Mouse (Mus musculus): ENCODE measurements at regions not wholly inside any gene's neighbourhood (a gene's known extent, or its start where the extent isn't known, plus 50 kb on each side); places are given as distances from the start of the nearest gene placed in this dataset.

- TF ChIP-seq POLR2A (IDR thresholded peaks at IDR 0.05; ENCODE audit: low read depth, low read length) (no peak), CTCF (IDR thresholded peaks at IDR 0.05; ENCODE audit: borderline replicate concordance, insufficient read depth, low read length) (no peak)
- Histone ChIP-seq H3K4me1 (ENCODE audit: control insufficient read depth, insufficient read depth, low read length) (no peaks in the 10 kb centered on the region), H3K27ac (ENCODE audit: insufficient read depth, low read length) (no peak overlapping the region), H3K4me3 (ENCODE audit: insufficient read depth, low read length) (no peak overlapping the region)
Observed at GRCm38 (mm10) chr2:44471381-44471780, 456.1 kb downstream of the Gtdc1 start.

- no peak overlapping the region for H3K27ac ChIP-seq (ENCODE audit: insufficient read depth, low read length)
- no peak for TF ChIP-seq CTCF (IDR thresholded peaks at IDR 0.05; ENCODE audit: borderline replicate concordance, insufficient read depth, low read length)
- no peak for TF ChIP-seq POLR2A (IDR thresholded peaks at IDR 0.05; ENCODE audit: low read depth, low read length)
Observed at GRCm38 (mm10) chr2:44470953-44471352, 456.5 kb downstream of the Gtdc1 start.

GRCm38 (mm10) chr2:44464631-44465030 is 462.8 kb downstream of the Gtdc1 start:
- H3K4me3 ChIP-seq (ENCODE audit: insufficient read depth, low read length): no peak overlapping the region
- no peak overlapping the region for H3K27ac ChIP-seq (ENCODE audit: insufficient read depth, low read length)
- no peaks in the 10 kb centered on the region for H3K4me1 ChIP-seq (ENCODE audit: control insufficient read depth, insufficient read depth, low read length)
- TF ChIP-seq CTCF (IDR thresholded peaks at IDR 0.05; ENCODE audit: borderline replicate concordance, insufficient read depth, low read length) (no peak), POLR2A (IDR thresholded peaks at IDR 0.05; ENCODE audit: low read depth, low read length) (no peak)

More at GRCm38 (mm10) chr2:44470953-44471352, 456.5 kb downstream of the Gtdc1 start:
- H3K4me1 ChIP-seq (ENCODE audit: control insufficient read depth, insufficient read depth, low read length): no peaks in the 10 kb centered on the region
- H3K4me3 ChIP-seq (ENCODE audit: insufficient read depth, low read length): no peak overlapping the region

GRCm38 (mm10) chr2:44462619-44463329 is 464.7 kb downstream of the Gtdc1 start:
- Histone ChIP-seq H3K4me3 (ENCODE audit: insufficient read depth, low read length) (no peak overlapping the region), H3K27ac (ENCODE audit: insufficient read depth, low read length) (no peak overlapping the region), H3K4me1 (ENCODE audit: control insufficient read depth, insufficient read depth, low read length) (no peaks in the 10 kb centered on the region)
- TF ChIP-seq POLR2A (IDR thresholded peaks at IDR 0.05; ENCODE audit: low read depth, low read length): no peak
- TF ChIP-seq CTCF (IDR thresholded peaks at IDR 0.05; ENCODE audit: borderline replicate concordance, insufficient read depth, low read length): no peak

GRCm38 (mm10) chr2:44461289-44462250 is 465.9 kb downstream of the Gtdc1 start:
- no peak for TF ChIP-seq CTCF (IDR thresholded peaks at IDR 0.05; ENCODE audit: borderline replicate concordance, insufficient read depth, low read length)
- TF ChIP-seq POLR2A (IDR thresholded peaks at IDR 0.05; ENCODE audit: low read depth, low read length): no peak
- H3K4me1 ChIP-seq (ENCODE audit: control insufficient read depth, insufficient read depth, low read length): no peaks in the 10 kb centered on the region
- no peak overlapping the region for H3K27ac ChIP-seq (ENCODE audit: insufficient read depth, low read length)
- H3K4me3 ChIP-seq (ENCODE audit: insufficient read depth, low read length): no peak overlapping the region

- Histone ChIP-seq H3K4me1 (ENCODE audit: control insufficient read depth, insufficient read depth, low read length) (no peaks in the 10 kb centered on the region), H3K4me3 (ENCODE audit: insufficient read depth, low read length) (no peak overlapping the region), H3K27ac (ENCODE audit: insufficient read depth, low read length) (no peak overlapping the region)
- TF ChIP-seq CTCF (IDR thresholded peaks at IDR 0.05; ENCODE audit: borderline replicate concordance, insufficient read depth, low read length) (no peak), POLR2A (IDR thresholded peaks at IDR 0.05; ENCODE audit: low read depth, low read length) (no peak)
Observed at GRCm38 (mm10) chr2:44449471-44449870, 478.0 kb downstream of the Gtdc1 start.

All from embryonic fibroblast, embryonic 13.5 days (primary cell).